24 mouse cellular contexts compared by ENCODE assay signal in the genomic region with DNA sequence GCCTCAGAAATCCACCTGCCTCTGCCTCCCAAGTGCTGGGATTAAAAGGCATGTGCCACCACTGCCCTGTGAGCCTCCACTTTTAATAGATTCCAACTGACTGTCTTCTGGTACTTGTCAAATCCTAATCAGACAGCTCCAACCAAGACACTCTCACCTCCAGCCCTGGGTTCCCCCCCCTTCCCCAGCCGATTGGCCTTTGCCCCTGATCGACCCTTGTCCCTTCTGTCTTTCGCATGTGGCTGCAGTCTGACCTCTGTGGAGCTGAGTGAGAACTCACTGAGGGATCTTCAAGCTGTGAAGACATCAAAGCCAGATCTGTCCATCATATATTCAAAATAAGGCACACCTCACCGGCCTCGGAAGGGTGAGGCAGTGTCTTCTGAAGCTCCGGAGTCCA. TPM values are rescaled to one million over a fixed set of nuclear protein-coding genes. Genes with fewer than 3 reads are reported as not detected.
"Had no signal": no experiment of that assay in that cellular context is flagged by ENCODE, and none has a peak within 500 bp of the region (broad histone marks: within the 10 kb centered on the region; RNA-seq: fewer than 3 reads in every experiment).

No protein-coding gene starts in this region.

- H3K36me3 ChIP-seq: neural tube, embryonic 12.5 days; neural tube, embryonic 13.5 days; neural tube, embryonic 15.5 days; stomach, embryonic 15.5 days had no signal

- H3K4me2 ChIP-seq: neural tube, embryonic 12.5 days; neural tube, embryonic 13.5 days; neural tube, embryonic 15.5 days; stomach, embryonic 15.5 days had no signal

- H3K4me3 ChIP-seq: neural tube, embryonic 12.5 days; neural tube, embryonic 13.5 days; neural tube, embryonic 15.5 days; stomach, embryonic 15.5 days had no signal

- H3K9ac ChIP-seq: neural tube, embryonic 12.5 days; neural tube, embryonic 13.5 days; neural tube, embryonic 15.5 days; stomach, embryonic 15.5 days had no signal

- H3K9me3 ChIP-seq: neural tube, embryonic 12.5 days; neural tube, embryonic 13.5 days; neural tube, embryonic 15.5 days; stomach, embryonic 15.5 days had no signal

- DNase-seq: retina, postnatal 1 day; right cerebral cortex, adult 18-20 months; right cerebral cortex, postnatal 14 days; right cerebral cortex, postnatal 25 days; right cerebral cortex, postnatal 4 days; thymus, adult 18-20 months; thymus, adult 2 months; thymus, postnatal 14 days; thymus, postnatal 25 days; thymus, postnatal 36 days; thymus, postnatal 4 days had no signal

- H3K27ac ChIP-seq: neural tube, embryonic 12.5 days; neural tube, embryonic 13.5 days; neural tube, embryonic 15.5 days; stomach, embryonic 15.5 days; stomach, postnatal 0 days had no signal

RNA-seq across cellular contexts. Expression of a gene that starts 6.5 kb away (rescaled TPM):
- polyA plus RNA-seq: urinary bladder, adult 2 months had no signal

RNA-seq across cellular contexts. Expression of a gene that starts 26.9 kb away (rescaled TPM):
- total RNA-seq: neutrophil, adult 5-6 weeks had no signal
- polyA plus RNA-seq: neural tube, embryonic 14.5 days; spleen, adult 2 months; testis, adult 2 months had no signal

RNA-seq across cellular contexts. Expression of a gene that starts 28.6 kb away (rescaled TPM):
- total RNA-seq: neutrophil, adult 5-6 weeks had no signal
- polyA plus RNA-seq: neural tube, embryonic 12.5 days; neural tube, embryonic 13.5 days; neural tube, embryonic 14.5 days; neural tube, embryonic 15.5 days; spleen, adult 2 months; stomach, embryonic 14.5 days; stomach, embryonic 16.5 days; testis, adult 2 months; thymus, adult 2 months; thymus, postnatal 0 days; urinary bladder, adult 2 months had no signal
